Mouse (Mus musculus) ES-E14 (cell line): ENCODE measurements at regions not wholly inside any gene's neighbourhood (a gene's known extent, or its start where the extent isn't known, plus 50 kb on each side); places are given as distances from the start of the nearest gene placed in this dataset.

ENCODE experiments used
- MAFK ChIP-seq: IDR thresholded peaks from 2 replicates; pipeline ENCODE4 v1.6.1; 2014; ENCODE audit warnings: mild to moderate bottlenecking, low read depth, low read length, inconsistent platforms; ENCODE audit not compliant: insufficient read depth
- ZNF384 ChIP-seq: IDR thresholded peaks from 2 replicates; pipeline ENCODE4 v1.6.1; 2012; ENCODE audit warnings: low read depth, low read length, inconsistent platforms

DNA sequence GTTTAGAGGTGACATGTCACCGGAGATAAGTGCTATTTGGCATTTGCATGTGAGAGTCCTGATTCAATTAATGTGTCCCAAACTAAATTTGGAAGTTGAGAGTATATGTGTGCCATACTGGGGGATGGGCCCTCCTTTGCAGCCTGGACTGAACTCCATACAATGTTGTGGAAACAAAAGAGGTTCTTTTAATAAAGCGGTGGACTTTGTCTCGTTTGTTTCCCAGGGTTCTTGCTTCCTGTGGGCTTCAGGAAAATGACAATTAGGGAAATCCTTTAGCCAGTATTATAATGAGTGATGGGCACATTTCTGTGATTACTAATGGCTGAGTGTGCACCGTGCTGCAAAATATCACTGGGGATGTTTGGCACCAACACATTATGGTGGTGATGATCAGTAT is 167.9 kb downstream of the Cd83 start:
- TF ChIP-seq ZNF384 (no peak), MAFK (no peak)
